Mouse (Mus musculus) liver, embryonic 14.5 days (tissue): Measurements from ENCODE around the gene C3. TPM values are rescaled to one million over a fixed set of nuclear protein-coding genes. Genes with fewer than 3 reads are reported as not detected.

Source experiments
- ATAC-seq: fragments of 200-750 bp; cut with Nextera tagmentation; 2 replicates; pipeline ENCODE4 v1.8.0; 2017; ENCODE audit warnings: moderate number of reproducible peaks, mild to moderate bottlenecking, moderate library complexity; ENCODE audit not compliant: insufficient read depth
- DNase-seq, 3 experiments: peaks; one replicate each; pipeline ENCODE4 v3.0.0-alpha.2; 2012 to 2013; ENCODE audit warnings: low read depth in 3 of 3, low spot score in 3 of 3
- H3K27ac ChIP-seq: fragments of 300-500 bp; sonication (generic); 2 replicates; pipeline ENCODE4 v1.5.1; 2014; ENCODE audit warnings: moderate library complexity, mild to moderate bottlenecking, control low read depth, inconsistent platforms
- H3K27me3 ChIP-seq: fragments of 300-500 bp; sonication (generic); 2 replicates; pipeline ENCODE4 v1.6.1; 2014; ENCODE audit warnings: mild to moderate bottlenecking, low read length, moderate library complexity; ENCODE audit not compliant: control insufficient read depth, insufficient read depth
- H3K36me3 ChIP-seq: fragments of 300-500 bp; sonication (generic); replicated peaks from 2 replicates; pipeline ENCODE4 v1.6.1; 2014; ENCODE audit warnings: low read depth; ENCODE audit not compliant: control insufficient read depth, insufficient read depth
- H3K4me1 ChIP-seq, 2 experiments: fragments of 200-500 bp in 1 of 2; fragments of 300-500 bp in 1 of 2; sonication (generic) in 1 of 2; replicated peaks; 2 replicates each; pipeline ENCODE4 v1.6.1; 2012 to 2014; ENCODE audit warnings: antibody characterized with exemption in 1 of 2, inconsistent platforms in 1 of 2, low read length in 1 of 2; ENCODE audit not compliant: control insufficient read depth in 2 of 2, insufficient read depth in 2 of 2
- H3K4me2 ChIP-seq: fragments of 300-500 bp; sonication (generic); 2 replicates; pipeline ENCODE4 v1.6.1; 2014; ENCODE audit warnings: low read depth, mild to moderate bottlenecking, control low read depth, moderate library complexity
- H3K4me3 ChIP-seq, 2 experiments: fragments of 200-500 bp in 1 of 2; fragments of 300-500 bp in 1 of 2; sonication (generic) in 1 of 2; 2 replicates each; pipeline ENCODE4 v1.5.1; 2012 to 2014; ENCODE audit warnings: low read depth in 2 of 2, low read length in 2 of 2, mild to moderate bottlenecking in 2 of 2, control low read depth in 1 of 2, inconsistent platforms in 1 of 2, moderate library complexity in 1 of 2; ENCODE audit not compliant: insufficient read depth in 1 of 2
- H3K9ac ChIP-seq: fragments of 300-500 bp; sonication (generic); replicated peaks from 2 replicates; pipeline ENCODE4 v1.6.1; 2014; ENCODE audit warnings: mild to moderate bottlenecking, control low read depth, moderate library complexity
- H3K9me3 ChIP-seq: fragments of 300-500 bp; sonication (generic); 2 replicates; pipeline ENCODE4 v1.6.1; 2016; ENCODE audit warnings: low read length, mixed read lengths; ENCODE audit not compliant: control insufficient read depth
- CTCF ChIP-seq: IDR thresholded peaks from 2 replicates; pipeline ENCODE4 v1.5.1; 2016; ENCODE audit warnings: antibody characterized with exemption, low read depth, control low read depth
- EP300 ChIP-seq: IDR thresholded peaks from 2 replicates; pipeline ENCODE4 v1.6.1; 2016; ENCODE audit warnings: antibody characterized with exemption, low read depth
- WGBS: fragments of 180-500 bp; shearing (Covaris S2); extraction: QIAGEN DNeasy Blood & Tissue Kit; methylation state at CpG from one replicate; pipeline ENCODE4 v1.1.7; 2014; ENCODE audit not compliant: insufficient replicate concordance; 5-methylcytosine and 5-hydroxymethylcytosine counted together
- polyA plus RNA-seq, 2 experiments: library from polyadenylated mRNA; depleted of rRNA in 1 of 2; stranded (reverse) in 1 of 2; unstranded in 1 of 2; fragments of >200 nt; fragmentation: Nextera tagmentation in 1 of 2; extraction: Ambion mirVana in 1 of 2; gene quantifications; 2 replicates each; pipeline versions ENCODE4 v1.2.1 to v1.2.3; 2012 to 2014

The C3 gene
- polyA plus RNA-seq, 2 experiments, result 205 to 240 TPM

- Histone ChIP-seq H3K9ac (no peak overlapping the region), H3K4me1 (peaks cover 0 to 3% of the 10 kb centered on the region in 2 experiments; a peak in 2 of 4 replicates), H3K9me3 (no peaks in the 10 kb centered on the region), H3K4me2 (no peak overlapping the region), H3K27me3 (no peaks in the 10 kb centered on the region), H3K4me3 (no peak overlapping the region), H3K36me3 (no peaks in the 10 kb centered on the region), H3K27ac (no peak overlapping the region)
- ATAC-seq (no peak), DNase-seq (no peak)
- WGBS, result 22% methylated on average over 2 of the region's 2 CpGs
- TF ChIP-seq CTCF (no peak), EP300 (no peak)
Measured at GRCm38 (mm10) chr17:57185641-57186040, 42.3 kb downstream of the C3 start.

GRCm38 (mm10) chr17:57182871-57183270 lies 45.1 kb downstream of the C3 start:
- no peak for TF ChIP-seq EP300
- no peak for TF ChIP-seq CTCF
- no peaks in the 10 kb centered on the region for H3K9me3 ChIP-seq
- no peak for DNase-seq
- no peak for ATAC-seq
- H3K4me3 ChIP-seq, result no peak overlapping the region
- no peak overlapping the region for H3K4me2 ChIP-seq
- 19% methylated on average over 3 of the region's 3 CpGs for WGBS
- H3K27me3 ChIP-seq, result no peaks in the 10 kb centered on the region
- no peaks in the 10 kb centered on the region for H3K36me3 ChIP-seq
- H3K4me1 ChIP-seq, result no peaks in the 10 kb centered on the region; a peak in 1 of 4 replicates
- H3K9ac ChIP-seq, result no peak overlapping the region
- no peak overlapping the region for H3K27ac ChIP-seq

GRCm38 (mm10) chr17:57180363-57180762 lies 47.6 kb downstream of the C3 start:
- TF ChIP-seq EP300, result no peak
- TF ChIP-seq CTCF, result peak; percentile 69
- ATAC-seq (no peak), DNase-seq (no peak)
- Histone ChIP-seq H3K27ac (no peak overlapping the region), H3K9ac (no peak overlapping the region), H3K27me3 (no peaks in the 10 kb centered on the region), H3K9me3 (no peaks in the 10 kb centered on the region), H3K4me3 (no peak overlapping the region), H3K4me2 (no peak overlapping the region), H3K36me3 (no peaks in the 10 kb centered on the region), H3K4me1 (no peaks in the 10 kb centered on the region)
- WGBS, result 23% methylated on average over 8 of the region's 8 CpGs

DNA sequence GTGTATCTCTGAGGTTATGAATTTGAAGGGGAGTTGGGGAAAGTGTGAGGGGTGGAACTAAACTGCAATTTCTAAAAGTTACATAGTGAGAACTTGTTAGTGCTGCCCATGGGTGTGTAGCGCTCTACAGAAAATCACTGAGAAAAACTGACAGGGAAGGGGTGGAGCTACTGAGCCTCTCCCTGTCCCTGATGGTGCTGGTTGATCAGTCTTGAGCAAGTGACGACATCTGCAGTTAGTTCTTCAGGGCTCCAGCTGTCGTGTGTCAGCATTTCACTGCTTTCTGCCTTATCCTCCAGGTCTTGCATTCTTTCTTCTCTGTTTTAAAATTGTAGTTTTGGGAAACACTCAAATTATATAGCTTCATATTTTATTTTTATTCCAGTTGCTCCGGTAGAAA lies 54.6 kb downstream of the C3 start:
- ATAC-seq, result no peak

GRCm38 (mm10) chr17:57172378-57172777 lies 55.6 kb downstream of the C3 start:
- Histone ChIP-seq H3K27ac (no peak overlapping the region), H3K4me2 (no peak overlapping the region), H3K4me1 (peaks cover 0 to 5% of the 10 kb centered on the region in 2 experiments; a peak in 2 of 4 replicates), H3K27me3 (no peaks in the 10 kb centered on the region), H3K4me3 (no peak overlapping the region), H3K36me3 (no peaks in the 10 kb centered on the region), H3K9me3 (no peaks in the 10 kb centered on the region), H3K9ac (no peak overlapping the region)
- 64% methylated on average over 5 of the region's 5 CpGs for WGBS
- TF ChIP-seq EP300, result no peak
- no peak for TF ChIP-seq CTCF
- ATAC-seq, result no peak
- no peak for DNase-seq

More for the DNA sequence above, 54.6 kb downstream of the C3 start:
- Histone ChIP-seq H3K4me2 (no peak overlapping the region), H3K4me3 (no peak overlapping the region), H3K9ac (no peak overlapping the region), H3K4me1 (peaks cover 0 to 5% of the 10 kb centered on the region in 2 experiments; a peak in 2 of 4 replicates), H3K27me3 (no peaks in the 10 kb centered on the region), H3K36me3 (no peaks in the 10 kb centered on the region), H3K27ac (no peak overlapping the region), H3K9me3 (no peaks in the 10 kb centered on the region)
- no peak for DNase-seq
- TF ChIP-seq EP300 (no peak), CTCF (no peak)
- 40% methylated on average over 4 of the region's 4 CpGs for WGBS
